Mouse (Mus musculus): ENCODE results near the gene Cdkal1.

GRCm38 (mm10) chr13:29162444-29162843 is 693.0 kb downstream of the Cdkal1 start:
- TF ChIP-seq SMC3 (IDR thresholded peaks at IDR 0.05; ENCODE audit: low read depth, low read length) (no peak), EP300 (IDR thresholded peaks at IDR 0.05; ENCODE audit: low read length) (no peak), CTCF (conservative IDR thresholded peaks at IDR 0.05 in 1 of 2, IDR thresholded peaks at IDR 0.05 in 1 of 2; ENCODE audit: low read depth in 2 of 2, low read length in 2 of 2) (no peak), TBP (conservative IDR thresholded peaks at IDR 0.05; ENCODE audit: low read depth, low read length) (no peak), RAD21 (IDR thresholded peaks at IDR 0.05; ENCODE audit: low read depth, low read length) (no peak), POLR2A (IDR thresholded peaks at IDR 0.05; ENCODE audit: low read depth, low read length) (no peak), RCOR1 (conservative IDR thresholded peaks at IDR 0.05; ENCODE audit: low read depth, low read length) (no peak), BHLHE40 (IDR thresholded peaks at IDR 0.05; ENCODE audit: low read depth, low read length) (no peak), USF2 (conservative IDR thresholded peaks at IDR 0.05; ENCODE audit: low read depth, low read length) (no peak), POLR2AphosphoS2 (IDR thresholded peaks at IDR 0.05; ENCODE audit: low read depth, low read length) (no peak), CHD2 (IDR thresholded peaks at IDR 0.05; ENCODE audit: low read length) (no peak), NRF1 (IDR thresholded peaks at IDR 0.05; ENCODE audit: low read depth, low read length) (no peak), USF1 (IDR thresholded peaks at IDR 0.05; ENCODE audit: low read depth, low read length) (no peak), MEF2A (IDR thresholded peaks at IDR 0.05; ENCODE audit: borderline replicate concordance, low read depth, low read length) (no peak)
